ENCODE assay signal across 28 mouse cellular contexts in the genomic region with DNA sequence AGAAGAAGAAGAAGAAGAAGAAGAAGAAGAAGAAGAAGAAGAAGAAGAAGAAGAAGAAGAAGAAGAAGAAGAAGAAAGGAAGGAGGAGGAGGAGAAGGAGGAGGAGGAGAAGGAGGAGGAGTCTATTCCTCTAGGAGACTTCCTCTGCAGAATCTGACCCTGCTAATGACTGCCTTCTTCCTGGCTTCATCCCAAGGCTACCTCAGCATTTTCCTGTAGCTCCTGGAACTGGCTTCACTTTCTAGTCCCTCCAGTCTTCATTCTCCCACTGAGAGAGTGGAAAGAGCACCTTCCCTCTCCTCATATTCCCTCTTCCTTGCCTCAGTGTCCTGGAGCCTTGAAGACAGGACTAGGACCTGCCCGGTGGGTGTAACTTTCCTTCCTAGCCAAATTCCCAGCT. TPM values are rescaled to one million over a fixed set of nuclear protein-coding genes. Genes with fewer than 3 reads are reported as not detected.
"Had no signal": no experiment of that assay in that cellular context is flagged by ENCODE, and none has a peak within 500 bp of the region (broad histone marks: within the 10 kb centered on the region; RNA-seq: fewer than 3 reads in every experiment).

No protein-coding gene starts in this region.

- H3K4me3 ChIP-seq: layer of hippocampus, adult 2 months; limb, embryonic 10.5 days; limb, embryonic 13.5 days; liver, embryonic 12.5 days; liver, embryonic 15.5 days; lung, embryonic 15.5 days; stomach, embryonic 15.5 days had no signal

- ATAC-seq: hindbrain, embryonic 16.5 days; inflammation-experienced regulatory T-cells, adult 6 months; intestine, embryonic 16.5 days; liver, embryonic 12.5 days had no signal

- H3K27me3 ChIP-seq: limb, embryonic 13.5 days; liver, embryonic 12.5 days; liver, embryonic 15.5 days; lung, embryonic 15.5 days; stomach, embryonic 15.5 days had no signal

- H3K36me3 ChIP-seq: limb, embryonic 10.5 days; limb, embryonic 13.5 days; liver, embryonic 12.5 days; liver, embryonic 15.5 days; lung, embryonic 15.5 days; stomach, embryonic 15.5 days had no signal

- H3K9ac ChIP-seq: limb, embryonic 13.5 days; liver, embryonic 12.5 days; liver, embryonic 15.5 days; lung, embryonic 15.5 days; stomach, embryonic 15.5 days had no signal

- H3K4me1 ChIP-seq: limb, embryonic 10.5 days; limb, embryonic 13.5 days; liver, embryonic 12.5 days; liver, embryonic 15.5 days; lung, embryonic 15.5 days; stomach, embryonic 15.5 days had no signal

- DNase-seq: layer of hippocampus, adult 9-11 months; liver; lung, postnatal 14 days; lung, postnatal 4 days; midbrain, embryonic 14.5 days; thymus, postnatal 25 days had no signal

- H3K9me3 ChIP-seq: limb, embryonic 10.5 days; limb, embryonic 13.5 days; liver, embryonic 12.5 days; liver, embryonic 15.5 days; lung, embryonic 15.5 days; stomach, embryonic 15.5 days had no signal

- H3K4me2 ChIP-seq: limb, embryonic 13.5 days; liver, embryonic 12.5 days; liver, embryonic 15.5 days; lung, embryonic 15.5 days; midbrain, embryonic 11.5 days; stomach, embryonic 15.5 days had no signal

- H3K27ac ChIP-seq: layer of hippocampus, adult 2 months; limb, embryonic 10.5 days; limb, embryonic 13.5 days; liver, embryonic 12.5 days; liver, embryonic 15.5 days; lung, embryonic 15.5 days; stomach, embryonic 15.5 days had no signal

RNA-seq across cellular contexts. Expression of a gene that starts 15.0 kb away (rescaled TPM):
- total RNA-seq: layer of hippocampus, adult 2 months; layer of hippocampus, postnatal 25 days; midbrain, postnatal 0 days had no signal
- polyA plus RNA-seq: inflammation-experienced regulatory T-cells, adult 6 months; limb, embryonic 10.5 days; limb, embryonic 13.5 days; lung, embryonic 15.5 days; midbrain, embryonic 11.5 days; midbrain, embryonic 14.5 days; midbrain, postnatal 0 days; neural tube, embryonic 11.5 days; neural tube, embryonic 14.5 days had no signal

RNA-seq across cellular contexts. Expression of a gene that starts 22.9 kb away (rescaled TPM):
- total RNA-seq: layer of hippocampus, adult 2 months; left cerebral cortex, adult 18-20 months; left cerebral cortex, postnatal 25 days; megakaryocyte progenitor cell, adult 5-6 weeks; megakaryocyte-erythroid progenitor cell, adult 5-6 weeks had no signal
- polyA plus RNA-seq: inflammation-experienced regulatory T-cells, adult 6 months; large intestine, adult 2 months; limb, embryonic 10.5 days; limb, embryonic 13.5 days; midbrain, embryonic 11.5 days; midbrain, embryonic 14.5 days; midbrain, postnatal 0 days; neural tube, embryonic 11.5 days; neural tube, embryonic 14.5 days; small intestine, adult 2 months; spleen, adult 2 months had no signal
